In the genomic region with DNA sequence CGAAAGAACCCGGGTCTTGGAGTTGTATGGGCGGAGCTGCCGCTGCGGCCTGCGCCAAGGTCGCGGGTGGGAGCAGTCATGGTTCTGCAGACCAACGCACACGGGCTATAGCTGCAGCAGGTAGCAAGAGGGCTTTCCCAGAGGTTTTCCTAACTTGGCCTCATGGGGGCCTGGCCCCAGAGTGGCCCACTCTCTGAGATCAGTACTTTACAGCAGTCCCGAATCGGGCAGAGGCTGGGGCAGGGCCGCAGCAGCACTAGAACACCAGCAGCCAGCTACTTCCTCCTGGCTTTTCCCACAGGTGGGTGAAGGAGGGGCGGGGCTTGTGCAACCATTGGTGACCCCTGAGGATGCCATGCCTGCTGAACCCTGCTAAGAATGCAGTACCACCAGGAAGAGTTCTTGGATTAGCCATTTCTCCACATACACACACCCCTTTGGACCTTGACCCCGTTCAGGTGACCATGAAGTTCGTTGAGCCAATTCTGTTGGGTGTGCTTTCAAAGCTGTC, we compare ENCODE assay signal across 12 mouse cellular contexts. TPM values are rescaled to one million over a fixed set of nuclear protein-coding genes. Genes with fewer than 3 reads are reported as not detected.
DNase-seq lines count a peak whose midpoint lies in the region; TF ChIP-seq lines count a peak whose summit lies in the region.
"Had no signal": no experiment of that assay in that cellular context is flagged by ENCODE, and none has a peak within 500 bp of the region (broad histone marks: within the 10 kb centered on the region; RNA-seq: fewer than 3 reads in every experiment).

No protein-coding gene starts in this region.

- peak; percentile 61 to 79 for DNase-seq in adrenal gland, adult (ENCODE audit: inconsistent age in 2 of 2, low spot score in 1 of 2)
- no peak for DNase-seq in adrenal gland, postnatal 4 days (ENCODE audit: low spot score in 2 of 2)
- peak; percentile 97 for DNase-seq in kidney, adult 11 months
- peak; percentile 89 for DNase-seq in large intestine, adult 2 months (ENCODE audit: low read depth, low spot score)
- no peak for DNase-seq in right cerebral cortex, postnatal 10 days (ENCODE audit: low spot score in 2 of 2)
- no peak for DNase-seq in limb, embryonic 10.5 days (ENCODE audit: low spot score)
- no peak for DNase-seq in urinary bladder, postnatal 4 days (ENCODE audit: low spot score in 2 of 2)
- DNase-seq: heart, postnatal 14 days; lung, adult 2 months had no signal

- peaks cover 71% of the 10 kb centered on the region for H3K27me3 ChIP-seq in E14TG2a.4 (ENCODE audit: insufficient read depth, low read length)
- H3K27me3 ChIP-seq in limb, embryonic 10.5 days (ENCODE audit: low read depth, poor library complexity, severe bottlenecking): peaks cover 90% of the 10 kb centered on the region

- WGBS in large intestine, adult 2 months: 20% methylated on average over 16 of the region's 16 CpGs
- 25% methylated on average over 16 of the region's 16 CpGs for WGBS in limb, embryonic 10.5 days

- H3K4me3 ChIP-seq in E14TG2a.4 (replicated peaks; ENCODE audit: low read length): peak overlapping the region; percentile 75
- H3K4me3 ChIP-seq in limb, embryonic 10.5 days: no peak overlapping the region
- H3K4me3 ChIP-seq: midbrain, embryonic 10.5 days; neural tube, embryonic 13.5 days had no signal

- H3K36me3 ChIP-seq in E14TG2a.4 (ENCODE audit: insufficient read depth, low read length): no peaks in the 10 kb centered on the region
- H3K36me3 ChIP-seq in limb, embryonic 10.5 days: no peaks in the 10 kb centered on the region
- H3K36me3 ChIP-seq: midbrain, embryonic 10.5 days had no signal

- no peak for TF ChIP-seq CTCF in E14TG2a.4 (conservative IDR thresholded peaks at IDR 0.05; ENCODE audit: low read length)

- no peak overlapping the region for H3K27ac ChIP-seq in limb, embryonic 10.5 days
- H3K27ac ChIP-seq: midbrain, embryonic 10.5 days; neural tube, embryonic 13.5 days had no signal

- H3K4me1 ChIP-seq in E14TG2a.4 (replicated peaks; ENCODE audit: low read depth, low read length): peaks cover 81% of the 10 kb centered on the region
- H3K4me1 ChIP-seq in limb, embryonic 10.5 days: peaks cover 48% of the 10 kb centered on the region

- no peaks in the 10 kb centered on the region for H3K9me3 ChIP-seq in E14TG2a.4 (ENCODE audit: low read length)
- no peaks in the 10 kb centered on the region for H3K9me3 ChIP-seq in limb, embryonic 10.5 days (replicated peaks)
- H3K9me3 ChIP-seq: midbrain, embryonic 10.5 days; neural tube, embryonic 13.5 days had no signal

RNA-seq across cellular contexts. Expression of a gene that starts 4.4 kb away (rescaled TPM):
- 10 to 100 TPM; 13.5 to 22.5 TPM for total RNA-seq in adrenal gland, postnatal 4 days (2021)
- 61.7 and 64.3 TPM in 2 replicates for polyA plus RNA-seq in large intestine, adult 2 months (2012; rRNA removed)
- polyA plus RNA-seq in limb, embryonic 10.5 days (2016; fragmentation: Nextera tagmentation; extraction: Ambion mirVana): 2.4 and 2.7 TPM in 2 replicates

RNA-seq across cellular contexts. Expression of a gene that starts 8.3 kb away (rescaled TPM):
- total RNA-seq in adrenal gland, postnatal 4 days (2021): 10 to 100 TPM in 1 of 2 experiments, 1 to 10 TPM in 1; 9.1 to 10.3 TPM
- polyA plus RNA-seq in large intestine, adult 2 months (2012; rRNA removed): 5.9 and 6.7 TPM in 2 replicates
- 22.7 and 22.9 TPM in 2 replicates for polyA plus RNA-seq in limb, embryonic 10.5 days (2016; fragmentation: Nextera tagmentation; extraction: Ambion mirVana)

RNA-seq across cellular contexts. Expression of a gene that starts 8.3 kb away (rescaled TPM):
- 10 to 100 TPM in 1 of 2 experiments, 1 to 10 TPM in 1; 9.6 to 10.3 TPM for total RNA-seq in adrenal gland, postnatal 4 days (2021)
- polyA plus RNA-seq in large intestine, adult 2 months (2012; rRNA removed): 2.6 and 2.9 TPM in 2 replicates
- 22.3 and 23.4 TPM in 2 replicates for polyA plus RNA-seq in limb, embryonic 10.5 days (2016; fragmentation: Nextera tagmentation; extraction: Ambion mirVana)

RNA-seq across cellular contexts. Expression of a gene that starts 26.3 kb away (rescaled TPM):
- total RNA-seq in adrenal gland, postnatal 4 days (2021): 100 to 1,000 TPM; 140 to 154 TPM
- polyA plus RNA-seq in large intestine, adult 2 months (2012; rRNA removed): 56.9 and 58.7 TPM in 2 replicates
- polyA plus RNA-seq in limb, embryonic 10.5 days (2016; fragmentation: Nextera tagmentation; extraction: Ambion mirVana): 43.8 and 44.8 TPM in 2 replicates

RNA-seq across cellular contexts. Expression of a gene that starts 29.3 kb away (rescaled TPM):
- total RNA-seq in adrenal gland, postnatal 4 days (2021): 10 to 100 TPM; 34.1 to 40.9 TPM
- 34.3 and 36.7 TPM in 2 replicates for polyA plus RNA-seq in large intestine, adult 2 months (2012; rRNA removed)
- 150 and 154 TPM in 2 replicates for polyA plus RNA-seq in limb, embryonic 10.5 days (2016; fragmentation: Nextera tagmentation; extraction: Ambion mirVana)

Comparison
In these comparisons a context has a peak if more than half of its experiments do, and no peak if none do; other contexts are left out.
1. DNase-seq: peak in adrenal gland, adult (2 of 2), kidney, adult 11 months (single experiment) and large intestine, adult 2 months (single experiment); none in adrenal gland, postnatal 4 days (0 of 2), right cerebral cortex, postnatal 10 days (0 of 2), limb, embryonic 10.5 days (single experiment) and urinary bladder, postnatal 4 days (0 of 2).
2. RNA of a gene that starts 4.4 kb away (polyA plus RNA-seq): 61.7 to 64.3 TPM in large intestine, adult 2 months; 2.4 to 2.7 TPM in limb, embryonic 10.5 days; every median in the first group is over 10 times any median in the second.